Mouse (Mus musculus): ENCODE results near the gene Rhobtb3. TPM values are rescaled to one million over a fixed set of nuclear protein-coding genes. Genes with fewer than 3 reads are reported as not detected.
A peak's percentile ranks its signal among the peaks of the same experiment; 100 is the strongest.
"Not testable (repeated sequence)": the region's sequence is repeated elsewhere in the genome, so short reads cannot be mapped to it uniquely, and the experiment has no call there.

Rhobtb3 gene
- polyA plus RNA-seq, 1 experiment from 2014 or later = 27.4 TPM

- peaks cover 29% of the 10 kb centered on the region for H3K4me1 ChIP-seq
- peak within 1 kb of the TSS; percentile 67 for H3K4me3 ChIP-seq
- no peaks in the 10 kb centered on the region for H3K9me3 ChIP-seq
- peak within 1 kb of the TSS; percentile 84 for H3K27ac ChIP-seq
- peak; percentile 86 for DNase-seq (ENCODE audit: low spot score)
- no peaks in the 10 kb centered on the region for H3K36me3 ChIP-seq
- no peaks in the 10 kb centered on the region for H3K27me3 ChIP-seq (ENCODE audit: insufficient read depth, poor library complexity, severe bottlenecking)
- WGBS = under 1% methylated on average over 12 of the region's 12 CpGs
Measured at GRCm38 (mm10) chr13:75839719-75840481, 103.8 kb downstream of the Rhobtb3 start, which contains the start of gene Glrx. Glrx (plus strand) TSS chr13:75839868.

- no peak for DNase-seq (ENCODE audit: low spot score)
- WGBS = 79% methylated on average over 4 of the region's 4 CpGs
- no peak overlapping the region for H3K27ac ChIP-seq
Measured at GRCm38 (mm10) chr13:75838506-75838905, 105.2 kb downstream of the Rhobtb3 start.

GRCm38 (mm10) chr13:75835461-75835860, 108.3 kb downstream of the Rhobtb3 start:
- Histone ChIP-seq H3K9me3 (no peaks in the 10 kb centered on the region), H3K4me3 (no peak overlapping the region), H3K36me3 (no peaks in the 10 kb centered on the region), H3K27me3 (ENCODE audit: insufficient read depth, poor library complexity, severe bottlenecking) (no peaks in the 10 kb centered on the region), H3K4me1 (peaks cover 11% of the 10 kb centered on the region; the same call in 1 of the 2 replicates), H3K27ac (no peak overlapping the region)
- WGBS = 52% methylated on average over 2 of the region's 2 CpGs
- DNase-seq (ENCODE audit: low spot score) = no peak

More at GRCm38 (mm10) chr13:75838506-75838905, 105.2 kb downstream of the Rhobtb3 start:
- Histone ChIP-seq H3K4me1 (peaks cover 25% of the 10 kb centered on the region), H3K27me3 (ENCODE audit: insufficient read depth, poor library complexity, severe bottlenecking) (no peaks in the 10 kb centered on the region), H3K4me3 (no peak overlapping the region), H3K36me3 (no peaks in the 10 kb centered on the region), H3K9me3 (no peaks in the 10 kb centered on the region)

DNA sequence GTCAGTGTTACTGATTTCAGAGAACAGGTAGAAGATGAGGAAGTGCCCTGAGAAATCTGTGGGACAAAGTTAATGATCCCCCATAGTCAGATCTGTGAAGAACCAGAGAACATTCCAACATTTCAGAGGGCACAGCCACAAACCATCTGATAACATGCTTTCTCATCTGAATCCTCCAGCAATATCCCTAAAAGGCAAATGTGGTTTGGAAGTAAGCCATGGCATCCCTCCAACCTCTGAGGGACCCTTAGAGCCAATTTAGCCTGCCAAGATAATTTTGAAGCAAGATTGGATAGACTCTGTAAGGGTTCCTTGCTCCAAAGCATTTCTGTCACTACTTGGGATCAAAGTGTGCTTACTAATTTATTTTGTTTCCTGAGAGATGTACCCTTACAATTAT, 110.2 kb downstream of the Rhobtb3 start:
- Histone ChIP-seq H3K27me3 (ENCODE audit: insufficient read depth, poor library complexity, severe bottlenecking) (no peaks in the 10 kb centered on the region), H3K4me1 (no peaks in the 10 kb centered on the region), H3K27ac (no peak overlapping the region), H3K36me3 (no peaks in the 10 kb centered on the region), H3K4me3 (no peak overlapping the region), H3K9me3 (no peaks in the 10 kb centered on the region)
- DNase-seq (ENCODE audit: low spot score) = no peak

- Histone ChIP-seq H3K4me1 (no peaks in the 10 kb centered on the region), H3K9me3 (no peaks in the 10 kb centered on the region), H3K36me3 (no peaks in the 10 kb centered on the region), H3K27ac (no peak overlapping the region), H3K27me3 (ENCODE audit: insufficient read depth, poor library complexity, severe bottlenecking) (no peaks in the 10 kb centered on the region), H3K4me3 (no peak overlapping the region)
- DNase-seq (ENCODE audit: low spot score) = no peak
Measured at GRCm38 (mm10) chr13:75832697-75833096, 111.0 kb downstream of the Rhobtb3 start.

GRCm38 (mm10) chr13:75831710-75832109, 112.0 kb downstream of the Rhobtb3 start:
- H3K9me3 ChIP-seq = no peaks in the 10 kb centered on the region
- H3K27ac ChIP-seq = no peak overlapping the region
- no peaks in the 10 kb centered on the region for H3K4me1 ChIP-seq
- WGBS = 81% methylated on average over 6 of the region's 6 CpGs
- no peaks in the 10 kb centered on the region for H3K27me3 ChIP-seq (ENCODE audit: insufficient read depth, poor library complexity, severe bottlenecking)
- no peaks in the 10 kb centered on the region for H3K36me3 ChIP-seq
- DNase-seq (ENCODE audit: low spot score) = no peak
- H3K4me3 ChIP-seq = no peak overlapping the region

- H3K4me1 ChIP-seq = no peaks in the 10 kb centered on the region
- H3K27me3 ChIP-seq (ENCODE audit: insufficient read depth, poor library complexity, severe bottlenecking) = no peaks in the 10 kb centered on the region
- no peaks in the 10 kb centered on the region for H3K9me3 ChIP-seq
- WGBS = 78% methylated on average over 1 of the region's 1 CpGs
- no peak overlapping the region for H3K4me3 ChIP-seq
- H3K27ac ChIP-seq = no peak overlapping the region
- H3K36me3 ChIP-seq = no peaks in the 10 kb centered on the region
- DNase-seq (ENCODE audit: low spot score) = no peak
Measured at GRCm38 (mm10) chr13:75830708-75831107, 113.0 kb downstream of the Rhobtb3 start.

- no peak overlapping the region for H3K27ac ChIP-seq
- no peaks in the 10 kb centered on the region for H3K36me3 ChIP-seq
- 86% methylated on average over 1 of the region's 1 CpGs for WGBS
- no peaks in the 10 kb centered on the region for H3K9me3 ChIP-seq
- no peak overlapping the region for H3K4me3 ChIP-seq
- no peak for DNase-seq (ENCODE audit: low spot score)
- no peaks in the 10 kb centered on the region for H3K27me3 ChIP-seq (ENCODE audit: insufficient read depth, poor library complexity, severe bottlenecking)
- no peaks in the 10 kb centered on the region for H3K4me1 ChIP-seq
Measured at GRCm38 (mm10) chr13:75825388-75825787, 118.3 kb downstream of the Rhobtb3 start.

DNA sequence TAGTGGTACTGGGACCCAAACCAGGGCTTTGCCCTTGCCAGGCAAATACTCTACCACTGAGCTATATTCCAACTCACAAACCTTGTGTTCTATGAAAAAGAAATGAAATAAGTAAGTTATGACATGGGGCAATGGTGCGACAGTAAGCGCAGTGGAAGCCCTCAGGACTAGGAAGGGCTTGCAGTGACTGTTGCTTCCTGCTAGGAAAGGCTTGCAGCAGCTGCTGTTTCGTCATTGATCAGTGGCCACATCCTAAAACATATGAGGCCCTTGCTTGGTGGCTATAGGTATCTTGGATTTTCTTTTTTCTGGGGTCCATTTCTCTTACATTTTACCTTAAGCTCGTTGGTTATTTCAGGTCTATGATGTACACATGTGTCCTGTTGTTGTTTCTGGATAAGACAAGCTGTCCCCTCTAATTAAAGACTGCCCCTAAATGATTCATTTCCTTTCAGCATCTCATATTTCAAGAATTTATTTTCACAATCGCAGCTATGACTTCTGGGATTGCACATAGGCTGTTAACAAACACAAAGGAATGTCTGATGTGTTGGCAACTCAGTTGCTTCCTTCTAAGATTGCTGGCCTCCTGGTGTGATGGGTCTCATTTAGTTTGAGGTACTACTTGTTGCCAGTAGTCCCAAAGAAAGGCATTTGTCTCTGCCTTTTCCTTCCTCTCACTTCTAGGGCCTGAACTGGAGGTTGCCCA, 119.0 kb downstream of the Rhobtb3 start:
- 81% methylated on average over 5 of the region's 5 CpGs for WGBS
- H3K36me3 ChIP-seq = no peaks in the 10 kb centered on the region

DNA sequence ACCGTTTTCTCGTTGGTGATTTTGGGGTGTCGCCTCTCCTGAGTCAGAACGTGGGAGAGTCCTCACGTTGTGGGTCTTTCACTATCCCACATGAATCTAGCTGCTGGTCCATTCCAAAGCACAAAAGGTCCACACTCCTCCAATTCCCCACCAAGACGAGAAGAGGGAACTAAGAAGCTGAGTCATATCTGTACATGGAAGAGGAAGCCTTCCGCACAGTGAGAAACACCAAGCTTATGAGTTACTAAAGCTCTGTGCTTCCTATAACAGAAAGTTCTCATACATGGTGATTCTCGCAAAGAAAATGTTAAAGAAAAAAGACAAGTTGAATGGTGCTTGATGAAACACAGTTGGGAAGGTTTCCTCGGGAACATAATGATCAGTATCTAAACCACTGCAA, 120.5 kb downstream of the Rhobtb3 start:
- Histone ChIP-seq H3K9me3 (no peaks in the 10 kb centered on the region), H3K4me3 (no peak overlapping the region), H3K27me3 (ENCODE audit: insufficient read depth, poor library complexity, severe bottlenecking) (no peaks in the 10 kb centered on the region), H3K4me1 (no peaks in the 10 kb centered on the region), H3K27ac (no peak overlapping the region), H3K36me3 (no peaks in the 10 kb centered on the region)
- WGBS = 87% methylated on average over 9 of the region's 9 CpGs
- DNase-seq (ENCODE audit: low spot score) = no peak

More for the DNA sequence above, 119.0 kb downstream of the Rhobtb3 start:
- no peak overlapping the region for H3K4me3 ChIP-seq
- no peaks in the 10 kb centered on the region for H3K9me3 ChIP-seq
- no peak overlapping the region for H3K27ac ChIP-seq
- DNase-seq (ENCODE audit: low spot score) = no peak
- no peaks in the 10 kb centered on the region for H3K4me1 ChIP-seq
- no peaks in the 10 kb centered on the region for H3K27me3 ChIP-seq (ENCODE audit: insufficient read depth, poor library complexity, severe bottlenecking)

GRCm38 (mm10) chr13:75822366-75822765, 121.4 kb downstream of the Rhobtb3 start:
- DNase-seq (ENCODE audit: low spot score); H3K27me3 ChIP-seq (ENCODE audit: insufficient read depth, poor library complexity, severe bottlenecking); H3K4me1 ChIP-seq; H3K9me3 ChIP-seq; H3K4me3 ChIP-seq; H3K36me3 ChIP-seq; H3K27ac ChIP-seq: not testable (repeated sequence)
- WGBS = 83% methylated on average over 4 of the region's 4 CpGs

GRCm38 (mm10) chr13:75819898-75820297, 123.8 kb downstream of the Rhobtb3 start:
- Histone ChIP-seq H3K27me3 (ENCODE audit: insufficient read depth, poor library complexity, severe bottlenecking) (no peaks in the 10 kb centered on the region), H3K9me3 (no peaks in the 10 kb centered on the region), H3K36me3 (no peaks in the 10 kb centered on the region), H3K4me3 (no peak overlapping the region), H3K27ac (no peak overlapping the region), H3K4me1 (no peaks in the 10 kb centered on the region)
- no peak for DNase-seq (ENCODE audit: low spot score)
